Mouse (Mus musculus): ENCODE measurements around the gene Gm21317. TPM values are rescaled to one million over a fixed set of nuclear protein-coding genes. Genes with fewer than 3 reads are reported as not detected.
"Not testable (repeated sequence)": the region's sequence is repeated elsewhere in the genome, so short reads cannot be mapped to it uniquely, and the experiment has no call there.

Gm21317 gene
- total RNA-seq (2012; rRNA removed), result not detected in 2 replicates
- not detected in 2 replicates for total RNA-seq (2014; rRNA removed)
- polyA plus RNA-seq (2012; ENCODE audit: insufficient read length, low read depth), result not detected in 2 replicates

DNA sequence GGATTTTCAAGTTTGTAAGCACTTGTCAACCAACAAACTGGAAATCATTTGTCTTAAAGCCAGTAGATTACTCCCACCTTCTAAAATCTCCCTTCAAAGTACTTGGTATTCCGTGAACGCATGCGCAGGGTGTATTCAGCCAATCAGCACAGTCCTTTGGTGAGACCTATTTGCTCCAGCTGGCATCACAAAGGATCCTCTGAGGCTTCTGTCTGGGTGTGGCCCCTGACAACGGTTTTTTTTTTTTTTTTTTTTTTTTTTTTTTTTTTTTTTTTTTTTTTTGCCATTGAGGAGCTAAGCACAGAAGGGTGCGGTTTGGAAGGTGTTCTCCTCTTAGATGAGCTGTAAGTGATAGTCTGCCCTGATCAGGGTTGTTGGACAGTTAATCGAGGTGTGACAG is at the start of gene Gm21317:
Gm21317 (plus strand) TSS at position 301 of the 400 bp plus-strand sequence.
- H3K4me2 ChIP-seq (ENCODE audit: insufficient read depth, low read depth, poor library complexity, severe bottlenecking); H3K36me3 ChIP-seq (replicated peaks in 1 of 2; ENCODE audit: control insufficient read depth in 1 of 2, insufficient read depth in 1 of 2, low read length in 1 of 2); H3K4me3 ChIP-seq (replicated peaks in 1 of 3; ENCODE audit: low read depth in 2 of 3, low read length in 2 of 3, poor library complexity in 1 of 3); in situ Hi-C loops (cut with MboI; ENCODE audit: low pct_ligation_motif_present, low pct_unique_long_range_greater_than_20kb, low sequenced_read_pairs); H3K27me3 ChIP-seq (replicated peaks); H3K9me3 ChIP-seq (replicated peaks; ENCODE audit: low read length); H3K27ac ChIP-seq (ENCODE audit: insufficient read depth, low read depth); H3K4me1 ChIP-seq (ENCODE audit: control insufficient read depth in 1 of 2, insufficient read depth in 2 of 2); dilution Hi-C loops (cut with MboI; ENCODE audit: extremely low pct_ligation_motif_present, extremely low pct_unique_long_range_greater_than_20kb, low sequenced_read_pairs); H3K79me2 ChIP-seq (replicated peaks; ENCODE audit: control insufficient read depth, extremely low read depth, insufficient read depth, poor library complexity, severe bottlenecking); H3K9ac ChIP-seq (ENCODE audit: insufficient read depth, low read depth); DNase-seq (ENCODE audit: extremely low read depth): not testable (repeated sequence)

Measured in CH12.LX (cell line).